Mouse (Mus musculus): ENCODE results near the gene Dhx29. TPM values are rescaled to one million over a fixed set of nuclear protein-coding genes. Genes with fewer than 3 reads are reported as not detected.

Dhx29 gene
- total RNA-seq, 2 experiments from 2014 or later = 13.4 to 16.0 TPM

DNA sequence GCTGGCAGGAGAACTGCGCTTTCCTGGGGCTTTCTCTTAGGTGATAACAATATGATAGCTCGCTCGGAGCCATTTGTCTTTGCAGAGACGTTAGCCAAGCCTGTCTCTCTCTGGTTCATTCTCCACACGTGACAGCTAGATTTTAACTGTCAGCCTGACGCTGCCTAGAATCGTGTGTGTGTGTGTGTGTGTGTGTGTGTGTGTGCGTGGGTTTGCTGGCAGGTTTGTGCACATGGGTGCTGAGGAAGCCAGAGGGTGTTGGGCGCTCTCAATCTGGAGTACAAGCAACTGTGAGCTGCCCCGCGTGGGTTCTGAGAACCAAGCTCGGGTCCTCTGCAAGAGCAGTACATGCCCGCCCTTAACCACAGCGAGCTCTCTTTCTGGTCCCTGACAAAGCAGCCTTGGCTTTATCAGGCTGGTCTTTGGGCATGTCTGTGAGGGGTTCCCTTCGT is 14.7 kb downstream of the Dhx29 start:
- Histone ChIP-seq H3K27ac (no peak overlapping the region), H3K4me3 (no peak overlapping the region)
- TF ChIP-seq CTCF (IDR thresholded peaks at IDR 0.05) = no peak
- intact Hi-C loops (cut with DNase I) = no loop called here
- no peak for DNase-seq

DNA sequence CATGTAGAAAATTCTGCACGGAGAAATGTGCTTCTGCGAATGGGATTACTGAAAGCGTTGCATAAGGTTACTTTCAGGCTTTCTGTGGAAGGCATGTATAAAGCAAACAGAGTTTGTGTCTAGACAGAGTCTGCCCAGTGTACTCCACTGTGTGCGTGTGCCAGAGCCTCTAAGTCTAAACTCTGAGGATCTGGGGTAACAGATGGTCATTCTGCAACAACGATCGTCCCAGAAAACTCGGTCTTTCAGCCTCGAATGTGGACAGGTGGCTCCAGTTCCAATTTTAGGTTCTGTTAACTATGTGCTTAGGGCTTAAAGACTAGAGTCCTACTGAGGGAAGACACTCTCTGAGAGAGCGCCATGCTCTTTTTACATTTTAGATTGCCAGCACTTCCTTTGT is 18.1 kb downstream of the Dhx29 start:
- intact Hi-C loops (cut with DNase I) = no loop called here
- no peak overlapping the region for H3K27ac ChIP-seq

DNA sequence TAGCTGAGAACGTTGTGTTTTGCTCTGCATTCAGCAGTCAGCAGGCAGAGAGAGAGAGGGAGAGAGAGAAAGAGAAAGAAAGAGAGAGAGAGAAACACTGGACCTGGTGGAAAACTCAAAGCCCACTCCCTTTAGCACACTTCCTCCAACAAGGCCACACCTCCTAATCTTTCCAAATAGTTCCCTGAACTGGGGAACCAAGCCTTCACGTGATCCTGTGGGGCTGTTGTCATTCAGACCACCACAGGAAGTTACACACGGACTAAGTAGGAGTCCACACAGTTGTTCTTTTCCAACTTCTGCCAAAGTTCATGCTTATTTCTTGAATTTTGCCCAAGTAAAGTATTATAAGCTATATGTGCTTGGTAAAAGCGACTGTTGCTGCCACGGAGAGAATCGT is 18.6 kb downstream of the Dhx29 start:
- intact Hi-C loops (cut with DNase I) = no loop called here
- no peak overlapping the region for H3K27ac ChIP-seq
- TF ChIP-seq CTCF (IDR thresholded peaks at IDR 0.05) = no peak
- no peak for DNase-seq
- no peak overlapping the region for H3K4me3 ChIP-seq

More for the DNA sequence above, 18.1 kb downstream of the Dhx29 start:
- no peak for TF ChIP-seq CTCF (IDR thresholded peaks at IDR 0.05)
- no peak overlapping the region for H3K4me3 ChIP-seq
- no peak for DNase-seq

DNA sequence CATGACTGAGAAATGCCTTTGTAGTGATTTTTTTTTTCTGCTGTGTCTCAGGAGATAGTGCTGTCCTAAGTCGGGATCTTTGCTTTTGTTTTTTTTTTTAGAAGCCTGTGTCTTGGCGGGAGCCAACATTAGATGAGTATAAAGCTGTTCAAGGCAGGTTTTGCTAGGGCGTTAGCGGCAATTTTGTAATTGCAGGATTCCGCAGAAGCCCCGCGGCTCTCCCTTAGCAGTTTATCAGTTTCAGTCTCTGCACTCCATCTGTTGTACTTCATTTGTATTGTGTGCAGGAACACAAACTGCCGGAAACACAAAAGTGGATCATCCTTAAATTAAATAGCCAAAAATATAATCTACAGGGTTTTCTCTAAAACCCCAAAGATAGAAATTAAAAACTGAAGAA is 26.8 kb downstream of the Dhx29 start:
- H3K4me3 ChIP-seq = no peak overlapping the region
- DNase-seq = no peak
- H3K27ac ChIP-seq = no peak overlapping the region
- intact Hi-C loops (cut with DNase I) = no loop called here
- no peak for TF ChIP-seq CTCF (IDR thresholded peaks at IDR 0.05)

DNA sequence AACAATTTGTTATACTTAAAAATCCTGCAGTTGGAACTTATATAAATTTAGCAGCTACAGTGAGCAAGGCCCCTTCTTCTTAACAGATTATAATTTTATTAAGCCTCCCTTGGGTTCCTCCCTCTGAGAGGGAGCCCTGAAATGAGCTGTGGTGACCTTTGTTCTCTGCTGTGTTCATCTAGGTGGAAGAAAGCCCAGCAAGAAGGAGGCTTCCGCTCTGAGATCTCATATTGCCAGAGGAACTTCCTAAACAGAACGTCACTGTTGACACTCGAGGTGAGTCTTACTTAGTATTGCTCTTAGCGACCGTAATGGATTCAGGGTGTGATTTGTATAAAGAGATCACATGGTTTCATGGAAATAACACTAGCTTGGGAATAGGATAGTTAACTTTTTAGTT is 35.8 kb downstream of the Dhx29 start:
- TF ChIP-seq CTCF (IDR thresholded peaks at IDR 0.05) = no peak
- no peak overlapping the region for H3K4me3 ChIP-seq
- intact Hi-C loops (cut with DNase I) = no loop called here
- DNase-seq = no peak
- no peak overlapping the region for H3K27ac ChIP-seq

DNA sequence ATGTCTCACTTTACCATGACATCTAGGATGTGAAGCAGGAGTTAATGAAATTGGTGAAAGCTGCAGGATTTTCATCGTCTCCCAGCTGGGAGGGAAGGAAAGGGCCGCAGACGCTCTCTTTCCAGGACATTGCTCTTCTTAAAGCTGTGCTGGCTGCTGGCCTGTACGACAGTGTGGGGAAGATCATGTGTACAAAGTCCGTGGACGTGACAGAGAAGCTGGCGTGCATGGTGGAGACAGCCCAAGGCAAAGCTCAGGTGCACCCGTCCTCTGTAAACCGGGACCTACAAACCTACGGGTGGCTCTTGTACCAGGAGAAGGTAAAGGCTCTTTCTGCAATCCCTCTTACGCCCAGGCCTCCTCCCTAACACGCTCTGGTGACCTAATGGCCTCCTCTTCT is 37.2 kb downstream of the Dhx29 start:
- TF ChIP-seq CTCF (IDR thresholded peaks at IDR 0.05) = no peak
- Histone ChIP-seq H3K27ac (no peak overlapping the region), H3K4me3 (no peak overlapping the region)
- intact Hi-C loops (cut with DNase I) = no loop called here
- DNase-seq = no peak

DNA sequence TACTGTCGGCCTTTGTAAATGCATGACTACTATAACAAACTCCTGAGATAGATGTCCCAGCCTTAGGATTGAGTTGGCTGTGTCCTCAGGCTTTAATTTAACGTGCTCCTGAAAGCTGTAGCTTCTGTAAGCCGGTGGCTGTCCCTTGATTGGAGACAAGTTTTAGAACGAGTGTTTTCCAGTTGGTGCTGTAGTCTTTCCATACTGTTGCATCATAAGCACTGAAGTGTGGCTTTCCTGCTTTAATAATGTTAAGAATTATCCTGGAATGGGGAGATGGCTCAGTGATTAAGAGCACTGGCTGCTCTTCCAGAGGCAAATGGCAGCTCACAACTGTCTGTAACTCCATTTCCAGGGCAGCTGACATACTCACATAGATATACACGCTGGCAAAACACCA is 40.0 kb downstream of the Dhx29 start:
- Histone ChIP-seq H3K27ac (no peak overlapping the region), H3K4me3 (no peak overlapping the region)
- DNase-seq = no peak
- intact Hi-C loops (cut with DNase I) = no loop called here
- no peak for TF ChIP-seq CTCF (IDR thresholded peaks at IDR 0.05)

DNA sequence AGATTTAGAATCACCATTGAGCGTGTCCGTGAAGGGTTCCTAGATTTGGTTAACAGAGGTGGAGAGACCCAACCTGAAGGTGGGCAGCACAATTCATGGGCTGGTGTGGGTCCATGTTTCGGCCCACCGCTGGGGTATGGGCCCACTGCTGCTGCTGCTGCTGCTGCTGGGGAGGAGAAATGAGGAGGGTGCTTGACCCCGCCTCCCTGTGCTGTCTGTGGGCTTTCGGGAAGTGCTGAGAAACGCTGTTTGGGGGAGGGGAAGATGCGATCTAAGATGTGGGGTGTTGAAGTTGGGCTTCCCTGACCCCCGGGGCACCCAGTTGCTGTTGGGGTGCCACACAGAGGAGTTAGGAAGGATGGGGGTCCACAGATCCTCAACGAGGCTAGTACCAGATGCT is 49.5 kb downstream of the Dhx29 start:
- intact Hi-C loops (cut with DNase I) = no loop called here
- no peak for TF ChIP-seq CTCF (IDR thresholded peaks at IDR 0.05)

DNA sequence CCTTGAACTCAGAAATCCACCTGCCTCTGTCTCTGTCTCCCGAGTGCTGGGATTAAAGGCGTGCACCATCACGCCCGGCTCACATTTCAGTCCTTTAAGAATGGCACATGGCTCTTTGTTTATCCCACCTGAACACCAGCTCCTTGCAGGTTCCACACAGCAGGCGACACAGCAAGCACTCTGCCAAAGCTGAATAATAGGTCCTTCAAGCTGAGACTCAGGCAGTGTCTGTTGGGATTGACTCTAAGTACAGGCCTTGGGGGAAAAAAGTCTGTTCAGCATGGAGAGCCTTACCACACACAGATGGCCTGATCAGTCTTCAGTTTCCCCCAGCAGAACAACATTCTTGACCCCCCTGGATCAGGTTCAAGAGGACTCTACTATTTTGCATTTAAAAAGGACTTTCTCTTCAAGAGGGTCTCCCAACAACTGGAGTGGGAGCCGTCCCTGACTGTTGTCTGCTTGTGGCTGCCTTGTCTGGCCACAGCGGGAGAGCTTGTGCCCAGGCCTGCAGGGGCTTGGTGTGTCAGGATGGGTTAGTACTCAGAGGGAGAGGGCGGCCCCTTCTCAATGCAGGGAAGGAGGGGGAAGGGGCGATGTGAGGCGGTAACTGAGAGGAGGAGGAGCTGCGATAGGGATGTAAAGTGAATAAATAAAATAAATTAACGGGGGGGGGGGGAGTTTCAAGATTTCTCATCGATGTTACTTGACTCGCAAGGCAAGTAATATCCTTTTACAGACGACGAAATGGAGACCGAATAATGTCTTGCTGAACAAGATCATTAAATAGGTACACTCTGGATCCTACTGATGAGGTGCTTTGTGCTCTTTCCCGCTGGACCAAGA is 58.6 kb downstream of the Dhx29 start:
- Histone ChIP-seq H3K4me3 (no peak overlapping the region), H3K27ac (no peak overlapping the region)
- intact Hi-C loops (cut with DNase I) = loop anchor here (5.0 kb wide), 1 partner anchor 51 kb away; the partner anchor contains the start of gene Cdc20b
- TF ChIP-seq CTCF (IDR thresholded peaks at IDR 0.05) = no peak
- DNase-seq = no peak

More for the DNA sequence above, 49.5 kb downstream of the Dhx29 start:
- Histone ChIP-seq H3K27ac (no peak overlapping the region), H3K4me3 (no peak overlapping the region)
- DNase-seq = no peak

DNA sequence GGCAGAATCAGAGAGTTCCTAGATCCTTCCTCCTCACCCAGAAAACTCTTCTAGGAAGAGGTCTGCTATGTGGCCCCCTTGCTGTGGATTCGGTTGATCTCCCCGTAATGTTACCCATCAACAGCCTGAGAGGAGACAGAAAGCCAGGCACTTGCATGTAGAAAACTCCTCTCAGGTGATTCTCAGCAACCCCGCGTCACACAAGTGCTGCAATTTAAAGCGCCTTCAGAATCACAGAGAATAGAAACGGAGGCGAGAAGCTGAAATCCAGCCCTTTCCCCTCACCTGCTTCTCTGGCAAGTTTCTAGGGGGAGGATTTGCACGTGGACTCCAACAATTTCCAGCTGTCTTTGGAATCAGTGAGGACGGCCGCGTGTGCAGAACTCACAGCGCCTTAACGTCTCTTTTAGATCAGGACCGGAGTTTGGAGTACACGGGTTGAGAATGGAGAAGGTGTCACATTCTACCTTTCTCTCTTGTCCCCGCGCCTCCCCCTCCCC is 59.2 kb downstream of the Dhx29 start:
- no peak for DNase-seq
- TF ChIP-seq CTCF (IDR thresholded peaks at IDR 0.05) = no peak
- H3K27ac ChIP-seq = no peak overlapping the region
- H3K4me3 ChIP-seq = no peak overlapping the region
- intact Hi-C loops (cut with DNase I) = loop anchor here (5.0 kb wide), 1 partner anchor 51 kb away; the partner anchor contains the start of gene Cdc20b

DNA sequence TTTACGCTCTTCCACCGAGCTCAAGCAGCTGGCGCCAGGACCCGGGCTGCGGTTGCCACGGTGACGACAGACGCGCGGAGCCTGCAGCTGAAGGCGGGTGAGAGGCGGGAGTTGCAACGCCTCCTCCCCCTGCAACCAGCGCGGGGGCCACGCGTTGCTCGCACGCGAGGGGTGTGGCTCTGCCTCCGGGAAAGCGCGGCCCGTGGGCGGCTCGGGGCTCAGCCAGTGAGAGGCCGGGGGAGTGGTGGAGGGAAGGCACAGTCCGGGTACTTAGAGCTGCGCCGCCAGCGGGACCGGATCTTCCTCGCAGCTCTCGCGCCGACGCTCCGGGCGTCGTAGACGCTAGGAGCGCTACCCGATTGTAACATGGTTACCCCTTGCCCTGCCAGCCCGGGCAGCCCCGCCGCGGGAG is 60.3 kb downstream of the Dhx29 start, which contains the start of gene Ccno:
TSS of gene Ccno (plus strand) at position 271 of the 412 bp plus-strand sequence.
- DNase-seq = peak; percentile 94
- Histone ChIP-seq H3K27ac (no peak within 1 kb of the TSS; the same call in 1 of the 2 replicates), H3K4me3 (peak within 1 kb of the TSS; percentile 79)
- no peak for TF ChIP-seq CTCF (IDR thresholded peaks at IDR 0.05)
- intact Hi-C loops (cut with DNase I) = loop anchor here (5.0 kb wide), 1 partner anchor 50 kb away; the partner anchor contains the start of gene Cdc20b

DNA sequence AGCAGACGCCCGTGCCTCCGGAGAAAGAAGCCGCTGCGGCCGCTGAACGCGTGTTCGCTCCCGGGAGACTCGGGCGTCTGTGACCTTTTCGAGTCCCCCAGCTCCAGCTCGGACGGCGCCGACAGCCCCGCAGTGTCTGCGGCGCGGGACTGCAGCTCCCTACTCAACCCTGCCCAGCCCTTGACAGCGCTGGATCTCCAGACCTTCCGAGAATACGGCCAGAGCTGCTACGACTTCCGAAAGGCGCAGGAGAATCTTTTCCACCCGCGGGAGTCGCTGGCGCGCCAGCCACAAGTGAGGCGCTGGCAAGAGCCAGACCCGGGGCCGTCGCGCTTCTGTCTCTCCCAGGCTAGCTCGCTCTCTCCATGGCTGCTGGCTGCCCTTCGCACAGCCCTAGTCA is 60.7 kb downstream of the Dhx29 start:
- intact Hi-C loops (cut with DNase I) = loop anchor here (5.0 kb wide), 1 partner anchor 49 kb away; the partner anchor contains the start of gene Cdc20b
- TF ChIP-seq CTCF (IDR thresholded peaks at IDR 0.05) = no peak

DNA sequence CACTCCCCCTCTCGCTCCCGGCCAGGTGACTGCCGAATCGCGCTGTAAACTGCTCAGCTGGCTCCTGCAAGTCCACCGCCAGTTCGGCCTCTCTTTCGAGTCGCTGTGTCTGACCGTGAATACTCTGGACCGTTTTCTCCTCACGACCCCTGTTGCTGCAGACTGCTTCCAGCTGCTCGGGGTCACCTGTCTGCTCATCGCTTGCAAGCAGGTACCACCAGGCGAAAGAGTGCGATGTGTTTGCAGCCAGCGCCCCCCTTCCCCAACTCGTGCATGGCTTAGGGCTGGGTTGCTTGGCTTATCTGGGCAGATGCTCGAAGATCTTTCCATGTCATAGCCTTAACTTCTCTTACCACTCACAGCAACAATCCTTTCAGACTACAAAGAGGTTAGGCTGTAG is 61.6 kb downstream of the Dhx29 start:
- H3K27ac ChIP-seq = no peak overlapping the region
- peak overlapping the region; percentile 79 for H3K4me3 ChIP-seq
- no peak for DNase-seq
- TF ChIP-seq CTCF (IDR thresholded peaks at IDR 0.05) = no peak
- intact Hi-C loops (cut with DNase I) = loop anchor here (5.0 kb wide), 1 partner anchor 48 kb away; the partner anchor contains the start of gene Cdc20b

More for the DNA sequence above, 60.7 kb downstream of the Dhx29 start:
- Histone ChIP-seq H3K27ac (no peak overlapping the region; the same call in 1 of the 2 replicates), H3K4me3 (peak overlapping the region; percentile 79)
- no peak for DNase-seq
